15 mouse cellular contexts compared by ENCODE assay signal in the genomic region with DNA sequence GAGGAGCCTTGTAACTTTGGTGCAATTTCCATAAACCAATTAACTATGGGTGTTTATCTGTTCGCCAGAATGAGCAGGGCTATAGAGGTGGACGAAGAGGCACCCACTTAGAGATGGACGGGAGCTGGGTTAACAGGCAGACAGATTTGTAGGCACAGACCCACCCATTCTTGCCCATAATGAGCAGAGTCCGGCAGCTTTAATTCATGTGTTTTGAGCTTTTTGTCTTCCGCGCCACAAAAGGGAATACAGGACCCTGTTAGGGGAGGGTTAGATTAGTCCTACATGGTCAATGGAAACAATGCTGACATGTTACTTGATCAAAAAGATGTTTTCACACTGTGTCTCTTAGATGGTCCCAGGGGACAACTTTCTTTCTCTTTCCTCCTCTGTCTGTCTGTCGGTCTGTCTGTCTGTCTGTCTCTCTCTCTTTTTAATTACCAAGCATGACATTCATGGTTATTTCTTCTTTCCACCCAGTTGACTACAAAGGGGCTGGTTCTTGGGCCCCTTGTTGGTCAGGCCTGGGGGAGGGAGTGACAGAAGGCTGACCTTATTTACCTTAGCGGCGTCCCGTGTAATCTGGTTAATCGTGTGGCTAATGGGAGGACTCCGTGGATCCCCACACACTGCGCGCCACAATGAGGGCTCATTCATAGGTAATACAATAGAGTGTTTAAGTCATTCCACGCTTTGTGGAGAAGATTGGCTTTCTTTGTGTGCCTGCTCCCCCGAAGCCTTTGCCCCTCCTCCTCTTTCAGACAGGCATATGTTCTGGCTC.
DNase-seq lines count a peak whose midpoint lies in the region; ATAC-seq and TF ChIP-seq lines count a peak whose summit lies in the region.
"Had no signal": no experiment of that assay in that cellular context is flagged by ENCODE, and none has a peak within 500 bp of the region (broad histone marks: within the 10 kb centered on the region; RNA-seq: fewer than 3 reads in every experiment).

No protein-coding gene starts in this region.

- H3K9ac ChIP-seq in kidney, embryonic 15.5 days, result no peak overlapping the region
- 0 out of 2 replicates have a peak overlapping the region, but pooled peaks have one; percentile 21 for H3K9ac ChIP-seq in forebrain, embryonic 13.5 days
- no peak overlapping the region for H3K9ac ChIP-seq in liver, embryonic 12.5 days
- H3K9ac ChIP-seq: heart, embryonic 13.5 days; limb, embryonic 15.5 days had no signal

- H3K27me3 ChIP-seq in kidney, embryonic 15.5 days, result no peaks in the 10 kb centered on the region
- peaks cover 10% of the 10 kb centered on the region; the same call in 1 of the 2 replicates for H3K27me3 ChIP-seq in forebrain, embryonic 13.5 days
- H3K27me3 ChIP-seq in midbrain, embryonic 10.5 days (ENCODE audit: low read depth, poor library complexity, severe bottlenecking), result peaks cover 92% of the 10 kb centered on the region
- no peaks in the 10 kb centered on the region for H3K27me3 ChIP-seq in liver, embryonic 12.5 days (replicated peaks)
- H3K27me3 ChIP-seq: heart, embryonic 13.5 days; limb, embryonic 15.5 days had no signal

- 44% methylated on average over 16 of the region's 16 CpGs for WGBS in kidney, embryonic 15.5 days
- WGBS in forebrain, embryonic 13.5 days, result 5% methylated on average over 16 of the region's 16 CpGs
- WGBS in midbrain, embryonic 10.5 days, result 11% methylated on average over 16 of the region's 16 CpGs
- WGBS in liver, embryonic 12.5 days (ENCODE audit: insufficient replicate concordance), result 73% methylated on average over 16 of the region's 16 CpGs

- ATAC-seq in kidney, embryonic 15.5 days (replicated peaks; ENCODE audit: low FRiP score), result no peak
- peak; percentile 90 for ATAC-seq in forebrain, embryonic 13.5 days
- ATAC-seq in liver, embryonic 12.5 days, result no peak

- H3K36me3 ChIP-seq in kidney, embryonic 15.5 days, result no peaks in the 10 kb centered on the region
- no peaks in the 10 kb centered on the region for H3K36me3 ChIP-seq in forebrain, embryonic 13.5 days (ENCODE audit: poor library complexity, severe bottlenecking)
- no peaks in the 10 kb centered on the region for H3K36me3 ChIP-seq in midbrain, embryonic 10.5 days
- H3K36me3 ChIP-seq in liver, embryonic 12.5 days, result no peaks in the 10 kb centered on the region
- H3K36me3 ChIP-seq: heart, embryonic 13.5 days; limb, embryonic 15.5 days had no signal

- no peaks in the 10 kb centered on the region for H3K9me3 ChIP-seq in kidney, embryonic 15.5 days (replicated peaks)
- no peaks in the 10 kb centered on the region for H3K9me3 ChIP-seq in forebrain, embryonic 13.5 days (replicated peaks)
- no peaks in the 10 kb centered on the region for H3K9me3 ChIP-seq in midbrain, embryonic 10.5 days (replicated peaks)
- no peaks in the 10 kb centered on the region for H3K9me3 ChIP-seq in liver, embryonic 12.5 days (replicated peaks)
- H3K9me3 ChIP-seq: heart, embryonic 13.5 days; limb, embryonic 15.5 days had no signal

- no peak overlapping the region for H3K4me3 ChIP-seq in kidney, embryonic 15.5 days (replicated peaks)
- peak overlapping the region; percentile 18 for H3K4me3 ChIP-seq in forebrain, embryonic 13.5 days
- peak overlapping the region; percentile 14 for H3K4me3 ChIP-seq in midbrain, embryonic 10.5 days
- no peak overlapping the region for H3K4me3 ChIP-seq in gastrocnemius, adult 2 months
- H3K4me3 ChIP-seq in liver, embryonic 12.5 days, result no peak overlapping the region
- H3K4me3 ChIP-seq: heart, embryonic 13.5 days; limb, embryonic 15.5 days had no signal

- no peak overlapping the region for H3K27ac ChIP-seq in kidney, embryonic 15.5 days
- H3K27ac ChIP-seq in forebrain, embryonic 13.5 days, result peak overlapping the region; percentile 57
- peak overlapping the region; percentile 52 for H3K27ac ChIP-seq in midbrain, embryonic 10.5 days (replicated peaks)
- H3K27ac ChIP-seq in gastrocnemius, adult 2 months, result no peak overlapping the region
- H3K27ac ChIP-seq in liver, embryonic 12.5 days, result no peak overlapping the region
- H3K27ac ChIP-seq: heart, embryonic 13.5 days; limb, embryonic 15.5 days had no signal

- intact Hi-C loops in gastrocnemius, adult 2 months (cut with DNase I), result no loop called here

- no peak for DNase-seq in kidney, adult 18-20 months
- DNase-seq in midbrain, embryonic 10.5 days (ENCODE audit: low spot score), result peak; percentile 88
- DNase-seq in retina, embryonic 14.5 days (ENCODE audit: low spot score), result peak; percentile 75
- DNase-seq in gastrocnemius, adult 2 months, result no peak
- DNase-seq in spleen, postnatal 10 days (ENCODE audit: low spot score in 2 of 2), result no peak
- DNase-seq: adrenal gland, postnatal 14 days; cerebellum, adult 18-20 months; kidney, adult 8-10 months; lung, postnatal 36 days; spleen, adult 18-20 months had no signal

- no peaks in the 10 kb centered on the region for H3K4me1 ChIP-seq in kidney, embryonic 15.5 days
- peaks cover 13% of the 10 kb centered on the region for H3K4me1 ChIP-seq in forebrain, embryonic 13.5 days
- peaks cover 36% of the 10 kb centered on the region for H3K4me1 ChIP-seq in midbrain, embryonic 10.5 days
- H3K4me1 ChIP-seq in liver, embryonic 12.5 days, result no peaks in the 10 kb centered on the region
- H3K4me1 ChIP-seq: heart, embryonic 13.5 days; limb, embryonic 15.5 days had no signal

- TF ChIP-seq CTCF in gastrocnemius, adult 2 months (IDR thresholded peaks at IDR 0.05), result no peak

- H3K4me2 ChIP-seq in kidney, embryonic 15.5 days, result peak overlapping the region; percentile 36
- H3K4me2 ChIP-seq in forebrain, embryonic 13.5 days, result peak overlapping the region; percentile 55
- no peak overlapping the region for H3K4me2 ChIP-seq in liver, embryonic 12.5 days
- H3K4me2 ChIP-seq: heart, embryonic 13.5 days; limb, embryonic 15.5 days had no signal

Comparison
In these comparisons a context has a peak if more than half of its experiments do, and no peak if none do; other contexts are left out.
1. H3K27ac ChIP-seq: peak in forebrain, embryonic 13.5 days (single experiment) and midbrain, embryonic 10.5 days (single experiment); none in kidney, embryonic 15.5 days (single experiment), gastrocnemius, adult 2 months (single experiment) and liver, embryonic 12.5 days (single experiment).
2. H3K4me3 ChIP-seq: peak in forebrain, embryonic 13.5 days (single experiment) and midbrain, embryonic 10.5 days (single experiment); none in kidney, embryonic 15.5 days (single experiment), gastrocnemius, adult 2 months (single experiment) and liver, embryonic 12.5 days (single experiment).
3. DNase-seq: peak in midbrain, embryonic 10.5 days (single experiment) and retina, embryonic 14.5 days (single experiment); none in kidney, adult 18-20 months (single experiment), gastrocnemius, adult 2 months (single experiment) and spleen, postnatal 10 days (0 of 2).